Mouse (Mus musculus): ENCODE results near the gene Kank2. TPM values are rescaled to one million over a fixed set of nuclear protein-coding genes. Genes with fewer than 3 reads are reported as not detected.
A peak's percentile ranks its signal among the peaks of the same experiment; 100 is the strongest.

The Kank2 gene
- polyA plus RNA-seq, 1 experiment from 2014 or later: 9.5 TPM

Small RNAs within 50 kb of the gene (microRNA-seq; reads per million reads assigned to microRNA genes)
- gene Mir7083: 7.4 reads per million, percentile 37 among the genes with 10 or more reads in this experiment

Other genes starting within 250 kb of the Kank2 start
- 32.7 and 32.9 TPM in 2 replicates for gene Timm29, start 206.0 kb downstream of the Kank2 start, polyA plus RNA-seq (2014; fragmentation: Nextera tagmentation; extraction: Ambion mirVana)
- 20.8 and 23.3 TPM in 2 replicates for gene Yipf2, start 205.9 kb downstream of the Kank2 start, polyA plus RNA-seq (2014; fragmentation: Nextera tagmentation; extraction: Ambion mirVana)
- gene Smarca4, start 182.6 kb downstream of the Kank2 start, polyA plus RNA-seq (2014; fragmentation: Nextera tagmentation; extraction: Ambion mirVana): 92.6 and 96.3 TPM in 2 replicates
- 32.2 and 34.8 TPM in 2 replicates for gene Ldlr, start 75.3 kb downstream of the Kank2 start, polyA plus RNA-seq (2014; fragmentation: Nextera tagmentation; extraction: Ambion mirVana)
- gene Spc24, start 38.4 kb downstream of the Kank2 start, polyA plus RNA-seq (2014; fragmentation: Nextera tagmentation; extraction: Ambion mirVana): 127 and 135 TPM in 2 replicates
- 4.0 and 4.3 TPM in 2 replicates for gene Angptl8, start 36.8 kb upstream of the Kank2 start, polyA plus RNA-seq (2014; fragmentation: Nextera tagmentation; extraction: Ambion mirVana)
- 39.4 and 40.0 TPM in 2 replicates for gene Dock6, start 53.9 kb upstream of the Kank2 start, polyA plus RNA-seq (2014; fragmentation: Nextera tagmentation; extraction: Ambion mirVana)
- gene Rab3d, start 119.4 kb upstream of the Kank2 start, polyA plus RNA-seq (2014; fragmentation: Nextera tagmentation; extraction: Ambion mirVana): 18.4 and 21.5 TPM in 2 replicates
- gene Ccdc159, start 128.7 kb upstream of the Kank2 start, polyA plus RNA-seq (2014; fragmentation: Nextera tagmentation; extraction: Ambion mirVana): 3.8 and 4.2 TPM in 2 replicates
- 57.1 and 59.6 TPM in 2 replicates for gene Tmem205, start 128.8 kb upstream of the Kank2 start, polyA plus RNA-seq (2014; fragmentation: Nextera tagmentation; extraction: Ambion mirVana)
- gene Plppr2, start 138.3 kb upstream of the Kank2 start, polyA plus RNA-seq (2014; fragmentation: Nextera tagmentation; extraction: Ambion mirVana): 8.2 and 8.7 TPM in 2 replicates
- 11.7 and 12.8 TPM in 2 replicates for gene Swsap1, start 157.0 kb upstream of the Kank2 start, polyA plus RNA-seq (2014; fragmentation: Nextera tagmentation; extraction: Ambion mirVana)
- 4.1 and 4.2 TPM in 2 replicates for gene Epor, start 164.8 kb upstream of the Kank2 start, polyA plus RNA-seq (2014; fragmentation: Nextera tagmentation; extraction: Ambion mirVana)
- 1.1 and 1.4 TPM in 2 replicates for gene Rgl3, start 190.7 kb upstream of the Kank2 start, polyA plus RNA-seq (2014; fragmentation: Nextera tagmentation; extraction: Ambion mirVana)
- 0.42 and 0.95 TPM in 2 replicates for gene Ccdc151, start 203.9 kb upstream of the Kank2 start, polyA plus RNA-seq (2014; fragmentation: Nextera tagmentation; extraction: Ambion mirVana)
- 93.8 and 95.8 TPM in 2 replicates for gene Prkcsh, start 204.1 kb upstream of the Kank2 start, polyA plus RNA-seq (2014; fragmentation: Nextera tagmentation; extraction: Ambion mirVana)

All from intestine, embryonic 14.5 days (tissue).